Mouse (Mus musculus): Measurements from ENCODE around the gene Gaa.

GRCm38 (mm10) chr11:119304904-119305712 is 37.4 kb downstream of the Gaa start:
- no peak for TF ChIP-seq CTCF (IDR thresholded peaks at IDR 0.05; ENCODE audit: borderline replicate concordance, control insufficient read depth, extremely low read depth, insufficient read depth, low read length, poor library complexity)
- no peak for TF ChIP-seq POLR2A (IDR thresholded peaks at IDR 0.05; ENCODE audit: control insufficient read depth, extremely low read depth, insufficient read depth, low read length, poor library complexity)
